ENCODE assay signal across 10 mouse cellular contexts in genomic region chr5:111473425-111473824, GRCm38 (mm10). TPM values are rescaled to one million over a fixed set of nuclear protein-coding genes. Genes with fewer than 3 reads are reported as not detected.
DNase-seq lines count a peak whose midpoint lies in the region; ATAC-seq lines count a peak whose summit lies in the region.
"Had no signal": no experiment of that assay in that cellular context is flagged by ENCODE, and none has a peak within 500 bp of the region (broad histone marks: within the 10 kb centered on the region; RNA-seq: fewer than 3 reads in every experiment).

No protein-coding gene starts in this region.

- H3K36me3 ChIP-seq in midbrain, embryonic 10.5 days = no peaks in the 10 kb centered on the region
- H3K36me3 ChIP-seq in midbrain, embryonic 15.5 days (replicated peaks) = no peaks in the 10 kb centered on the region
- H3K36me3 ChIP-seq in heart, embryonic 14.5 days (ENCODE audit: control insufficient read depth, insufficient read depth, low read length) = no peaks in the 10 kb centered on the region
- no peaks in the 10 kb centered on the region for H3K36me3 ChIP-seq in liver, embryonic 11.5 days (ENCODE audit: control insufficient read depth, insufficient read depth, low read length)

- DNase-seq in midbrain, embryonic 10.5 days (ENCODE audit: low spot score) = no peak
- peak; percentile 76 to 88 for DNase-seq in left cerebral cortex, adult 18-20 months (ENCODE audit: low spot score in 2 of 2)
- DNase-seq in telencephalon, adult 2 months (ENCODE audit: low read depth, low spot score) = peak; percentile 91
- DNase-seq in lung, postnatal 36 days = no peak
- no peak for DNase-seq in liver, embryonic 11.5 days (ENCODE audit: low spot score)
- DNase-seq: embryo, embryonic 11 days; lung, embryonic 14.5 days had no signal

- WGBS in midbrain, embryonic 10.5 days = 86% methylated on average over 11 of the region's 11 CpGs
- 84% methylated on average over 11 of the region's 11 CpGs for WGBS in midbrain, embryonic 15.5 days
- WGBS in heart, embryonic 14.5 days = 28% methylated on average over 11 of the region's 11 CpGs
- WGBS in liver, embryonic 11.5 days = 69% methylated on average over 11 of the region's 11 CpGs

- H3K27me3 ChIP-seq in midbrain, embryonic 10.5 days (ENCODE audit: low read depth, poor library complexity, severe bottlenecking) = no peaks in the 10 kb centered on the region
- no peaks in the 10 kb centered on the region for H3K27me3 ChIP-seq in midbrain, embryonic 15.5 days (replicated peaks)
- no peaks in the 10 kb centered on the region for H3K27me3 ChIP-seq in heart, embryonic 14.5 days (ENCODE audit: control insufficient read depth, insufficient read depth, low read length)
- H3K27me3 ChIP-seq in liver, embryonic 11.5 days (replicated peaks; ENCODE audit: control insufficient read depth, insufficient read depth, low read length) = no peaks in the 10 kb centered on the region

- H3K4me2 ChIP-seq in midbrain, embryonic 15.5 days = no peak overlapping the region
- H3K4me2 ChIP-seq in heart, embryonic 14.5 days (ENCODE audit: low read length) = peak overlapping the region; percentile 40
- H3K4me2 ChIP-seq in liver, embryonic 11.5 days = no peak overlapping the region
- H3K4me2 ChIP-seq: lung, embryonic 14.5 days had no signal

- H3K27ac ChIP-seq in midbrain, embryonic 10.5 days (replicated peaks) = peak overlapping the region; percentile 33; the same call in 1 of the 2 replicates
- H3K27ac ChIP-seq in midbrain, embryonic 15.5 days = no peak overlapping the region
- peak overlapping the region; percentile 82 for H3K27ac ChIP-seq in heart, embryonic 14.5 days (replicated peaks in 1 of 2; ENCODE audit: control insufficient read depth in 1 of 2, insufficient read depth in 1 of 2, low read depth in 2 of 2, low read length in 2 of 2)
- no peak overlapping the region for H3K27ac ChIP-seq in liver, embryonic 11.5 days (ENCODE audit: low read depth, low read length)

- H3K4me1 ChIP-seq in midbrain, embryonic 10.5 days = peaks cover 18% of the 10 kb centered on the region
- H3K4me1 ChIP-seq in midbrain, embryonic 15.5 days = no peaks in the 10 kb centered on the region
- peaks cover 14 to 19% of the 10 kb centered on the region in 2 experiments for H3K4me1 ChIP-seq in heart, embryonic 14.5 days (ENCODE audit: control insufficient read depth in 2 of 2, insufficient read depth in 2 of 2, low read length in 2 of 2)
- H3K4me1 ChIP-seq in liver, embryonic 11.5 days (replicated peaks; ENCODE audit: control insufficient read depth, insufficient read depth, low read length) = peaks cover 3% of the 10 kb centered on the region

- H3K4me3 ChIP-seq in midbrain, embryonic 10.5 days = no peak overlapping the region
- H3K4me3 ChIP-seq in midbrain, embryonic 15.5 days = no peak overlapping the region
- no peak overlapping the region for H3K4me3 ChIP-seq in heart, embryonic 14.5 days (ENCODE audit: control insufficient read depth in 1 of 2, insufficient read depth in 1 of 2, low read depth in 1 of 2, low read length in 2 of 2)
- H3K4me3 ChIP-seq in liver, embryonic 11.5 days (ENCODE audit: low read depth, low read length) = no peak overlapping the region

- no peaks in the 10 kb centered on the region for H3K9me3 ChIP-seq in midbrain, embryonic 10.5 days (replicated peaks)
- H3K9me3 ChIP-seq in midbrain, embryonic 15.5 days = no peaks in the 10 kb centered on the region
- no peaks in the 10 kb centered on the region for H3K9me3 ChIP-seq in heart, embryonic 14.5 days (ENCODE audit: control insufficient read depth, low read length)
- H3K9me3 ChIP-seq in liver, embryonic 11.5 days (ENCODE audit: control insufficient read depth, low read length) = no peaks in the 10 kb centered on the region

- H3K9ac ChIP-seq in midbrain, embryonic 15.5 days = no peak overlapping the region
- peak overlapping the region; percentile 38; the same call in 1 of the 2 replicates for H3K9ac ChIP-seq in heart, embryonic 14.5 days (ENCODE audit: low read length)
- no peak overlapping the region for H3K9ac ChIP-seq in liver, embryonic 11.5 days (ENCODE audit: low read depth, low read length)
- H3K9ac ChIP-seq: lung, embryonic 14.5 days had no signal

- ATAC-seq in midbrain, embryonic 15.5 days (replicated peaks) = no peak
- ATAC-seq in heart, embryonic 14.5 days (ENCODE audit: insufficient number of reproducible peaks, insufficient read depth, low FRiP score, low read depth) = peak; percentile 28; the same call in 1 of the 2 replicates
- no peak for ATAC-seq in liver, embryonic 11.5 days (replicated peaks; ENCODE audit: low FRiP score)
- no peak for ATAC-seq in monocyte, adult 5-6 weeks (replicated peaks; ENCODE audit: insufficient number of reproducible peaks, low FRiP score, low TSS enrichment, poor library complexity, severe bottlenecking)

RNA-seq across cellular contexts. Expression of gene Mn1, which starts 56.3 kb away (rescaled TPM):
- 53.0 and 63.2 TPM in 2 replicates for polyA plus RNA-seq in midbrain, embryonic 10.5 days (2016; fragmentation: Nextera tagmentation; extraction: Ambion mirVana)
- polyA plus RNA-seq in midbrain, embryonic 15.5 days (2015; fragmentation: Nextera tagmentation; extraction: Ambion mirVana) = 60.1 and 64.8 TPM in 2 replicates
- polyA plus RNA-seq in heart, embryonic 14.5 days (2014; fragmentation: Nextera tagmentation; extraction: Ambion mirVana) = 5.6 and 6.9 TPM in 2 replicates
- total RNA-seq in left cerebral cortex, adult 18-20 months (2021) = 10 to 100 TPM; 65.8 to 70.9 TPM
- 5.2 and 5.3 TPM in 2 replicates for polyA plus RNA-seq in liver, embryonic 11.5 days (2014; fragmentation: Nextera tagmentation; extraction: Ambion mirVana)
- 0.19 TPM in 1 of 3 replicates, not detected in the others for total RNA-seq in monocyte, adult 5-6 weeks (2017)

Comparison
In these comparisons a context has a peak if more than half of its experiments do, and no peak if none do; other contexts are left out.
1. H3K27ac ChIP-seq: peak in midbrain, embryonic 10.5 days (single experiment) and heart, embryonic 14.5 days (2 of 2); none in midbrain, embryonic 15.5 days (single experiment) and liver, embryonic 11.5 days (single experiment).
2. DNase-seq: peak in left cerebral cortex, adult 18-20 months (2 of 2) and telencephalon, adult 2 months (single experiment); none in midbrain, embryonic 10.5 days (single experiment), lung, postnatal 36 days (single experiment) and liver, embryonic 11.5 days (single experiment).